Comparison of ENCODE assay signal across 18 mouse cellular contexts in genomic region chr1:133691046-133691445, GRCm38 (mm10). TPM values are rescaled to one million over a fixed set of nuclear protein-coding genes. Genes with fewer than 3 reads are reported as not detected.
"Had no signal": no experiment of that assay in that cellular context is flagged by ENCODE, and none has a peak within 500 bp of the region (broad histone marks: within the 10 kb centered on the region; RNA-seq: fewer than 3 reads in every experiment).

No protein-coding gene starts in this region.

- DNase-seq: kidney, adult 8-10 months; kidney, postnatal 4 days; lung, embryonic 14.5 days; lung, postnatal 10 days; lung, postnatal 4 days; midbrain, embryonic 14.5 days; spleen, adult 18-20 months; thymus, postnatal 14 days had no signal

- H3K27ac ChIP-seq: layer of hippocampus, adult 2 months; limb, embryonic 15.5 days; liver, embryonic 12.5 days; midbrain, embryonic 10.5 days; neural tube, embryonic 12.5 days had no signal

- H3K36me3 ChIP-seq: limb, embryonic 15.5 days; liver, embryonic 12.5 days; midbrain, embryonic 10.5 days; neural tube, embryonic 12.5 days had no signal

- H3K27me3 ChIP-seq: limb, embryonic 15.5 days; liver, embryonic 12.5 days; neural tube, embryonic 12.5 days had no signal

- ATAC-seq: intestine, postnatal 0 days; liver, embryonic 12.5 days had no signal

- H3K4me3 ChIP-seq: layer of hippocampus, adult 2 months; limb, embryonic 15.5 days; liver, embryonic 12.5 days; midbrain, embryonic 10.5 days; neural tube, embryonic 12.5 days had no signal

- H3K9me3 ChIP-seq: limb, embryonic 15.5 days; liver, embryonic 12.5 days; midbrain, embryonic 10.5 days; neural tube, embryonic 12.5 days had no signal

RNA-seq across cellular contexts. Expression of gene Lax1, which starts 1.1 kb away (rescaled TPM):
- polyA plus RNA-seq: midbrain, embryonic 14.5 days; neural tube, embryonic 12.5 days had no signal

RNA-seq across cellular contexts. Expression of gene Zbed6, which starts 30.4 kb away (rescaled TPM):
- polyA plus RNA-seq: kidney, postnatal 0 days; limb, embryonic 11.5 days; limb, embryonic 15.5 days; liver, embryonic 12.5 days; liver, embryonic 16.5 days; lung, embryonic 14.5 days; midbrain, embryonic 10.5 days; midbrain, embryonic 14.5 days; neural tube, embryonic 12.5 days; stomach, embryonic 16.5 days had no signal
